Mouse (Mus musculus) midbrain, embryonic 10.5 days (tissue): ENCODE measurements around the gene Fibin. TPM values are rescaled to one million over a fixed set of nuclear protein-coding genes. Genes with fewer than 3 reads are reported as not detected.

Experiments used
- polyA plus RNA-seq: library from polyadenylated mRNA; unstranded; fragments of >200 nt; fragmentation: Nextera tagmentation; extraction: Ambion mirVana; gene quantifications from 2 replicates; pipeline ENCODE4 v1.2.1, GENCODE M21; 2016

The Fibin gene
- polyA plus RNA-seq, 1 experiment from 2014 or later, result 0.38 TPM

Other genes with a start within 250 kb of the Fibin start
- gene Bbox1, start 48.6 kb downstream of the Fibin start, polyA plus RNA-seq, result not detected in 2 replicates
- gene Slc5a12, start 234.1 kb upstream of the Fibin start, polyA plus RNA-seq, result not detected in 2 replicates